Mouse (Mus musculus): ENCODE data around the gene Elane.
A peak's percentile ranks its signal among the peaks of the same experiment; 100 is the strongest.

Gene Elane

DNA sequence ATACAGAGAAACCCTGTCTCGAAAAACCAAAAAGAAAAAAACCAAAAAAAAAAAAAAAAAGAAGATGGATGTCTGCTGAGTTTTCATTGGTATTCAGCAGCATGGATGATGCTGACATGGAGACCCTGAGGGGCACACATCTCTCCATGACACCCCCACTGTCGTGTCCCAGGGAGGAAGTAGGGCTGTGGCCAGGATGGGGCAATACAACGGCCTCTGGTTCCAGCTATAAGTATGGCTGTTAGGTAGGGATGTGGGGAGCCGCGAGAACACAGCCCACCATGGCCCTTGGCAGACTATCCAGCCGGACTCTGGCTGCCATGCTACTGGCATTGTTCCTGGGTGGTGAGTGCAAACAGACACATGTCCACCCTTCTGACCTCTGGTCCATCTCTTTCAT is at the start of gene Elane:
Elane (plus strand) TSS at position 194 of the 400 bp plus-strand sequence.
- no peak for DNase-seq (ENCODE audit: low spot score in 2 of 2)

DNA sequence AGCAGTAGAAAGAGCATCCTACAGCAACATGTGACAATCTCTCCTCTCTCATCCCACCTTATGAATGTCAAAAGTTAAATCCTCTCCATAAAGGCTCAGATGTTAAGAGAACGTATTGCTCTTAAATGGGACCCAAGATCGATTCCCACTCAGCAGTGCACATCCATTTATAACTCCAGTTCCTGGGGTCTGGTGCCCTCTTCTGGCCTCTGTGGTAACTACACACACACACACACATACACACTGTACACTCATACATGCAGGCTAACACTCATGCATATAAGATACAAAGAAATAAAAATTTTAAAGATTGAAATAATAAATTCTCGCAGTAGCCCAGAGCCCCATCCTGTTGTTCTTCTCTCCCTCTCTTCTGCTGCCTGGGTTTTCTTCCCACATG is 49.1 kb upstream of the Elane start:
- no peak for DNase-seq (ENCODE audit: low spot score in 2 of 2)

GRCm38 (mm10) chr10:79838151-79838550 is 47.9 kb upstream of the Elane start:
- DNase-seq (ENCODE audit: low spot score in 2 of 2): peak in 1 of 2 experiments; percentile 19

GRCm38 (mm10) chr10:79840091-79840490 is 46.0 kb upstream of the Elane start:
- no peak for DNase-seq (ENCODE audit: low spot score in 2 of 2)

DNA sequence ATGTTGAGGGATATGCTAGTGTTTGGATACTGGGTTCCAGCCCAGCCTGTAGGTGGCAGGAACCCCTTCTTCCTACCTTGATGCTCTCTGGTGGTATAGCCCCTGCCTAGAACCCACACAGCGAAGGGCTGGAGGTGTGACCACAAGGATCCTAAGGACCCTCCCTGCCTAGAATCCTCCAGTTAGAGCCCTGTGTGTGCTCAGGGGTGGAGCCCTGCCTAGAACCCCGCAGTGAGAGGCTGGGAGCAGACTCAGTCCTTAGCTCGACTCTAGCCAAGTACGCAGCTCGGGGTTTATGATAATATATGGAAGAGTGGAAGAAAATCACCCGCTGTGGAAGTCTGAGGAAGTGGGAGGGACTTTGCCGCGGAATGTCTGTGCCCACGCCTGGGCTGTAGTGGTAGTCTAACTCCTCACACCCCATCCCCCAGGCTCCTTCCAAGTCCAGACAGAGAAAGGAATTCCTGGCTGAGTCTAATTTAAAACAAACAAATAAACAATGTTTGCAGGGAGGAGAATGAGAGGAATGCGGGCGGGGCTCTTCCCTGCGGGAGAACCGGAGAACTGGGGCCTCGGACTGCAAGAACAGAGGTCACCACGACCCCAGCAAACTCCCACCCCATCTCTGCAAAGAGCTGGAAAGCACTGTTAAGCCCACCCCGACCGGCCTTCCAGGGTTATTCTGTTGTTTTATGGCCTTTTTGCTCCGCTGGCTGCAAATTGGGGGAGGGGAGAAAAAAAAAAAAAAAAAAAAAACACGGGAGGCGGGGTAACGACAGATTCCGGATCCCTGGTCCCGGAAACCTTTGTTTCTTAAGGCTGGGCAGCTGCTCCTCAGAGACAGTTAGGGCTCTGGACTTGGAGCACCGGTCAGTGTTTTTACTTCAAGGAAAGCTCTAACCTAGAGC is 45.1 kb upstream of the Elane start:
- DNase-seq (ENCODE audit: low spot score in 2 of 2): peak; percentile 79 to 90

GRCm38 (mm10) chr10:79842322-79842721 is 43.7 kb upstream of the Elane start:
- no peak for DNase-seq (ENCODE audit: low spot score in 2 of 2)

- DNase-seq (ENCODE audit: low spot score in 2 of 2): peak in 1 of 2 experiments; percentile 46
Observed at GRCm38 (mm10) chr10:79843476-79843875, 42.6 kb upstream of the Elane start.

- DNase-seq (ENCODE audit: low spot score in 2 of 2): no peak
Observed at GRCm38 (mm10) chr10:79846553-79846952, 39.5 kb upstream of the Elane start.

DNA sequence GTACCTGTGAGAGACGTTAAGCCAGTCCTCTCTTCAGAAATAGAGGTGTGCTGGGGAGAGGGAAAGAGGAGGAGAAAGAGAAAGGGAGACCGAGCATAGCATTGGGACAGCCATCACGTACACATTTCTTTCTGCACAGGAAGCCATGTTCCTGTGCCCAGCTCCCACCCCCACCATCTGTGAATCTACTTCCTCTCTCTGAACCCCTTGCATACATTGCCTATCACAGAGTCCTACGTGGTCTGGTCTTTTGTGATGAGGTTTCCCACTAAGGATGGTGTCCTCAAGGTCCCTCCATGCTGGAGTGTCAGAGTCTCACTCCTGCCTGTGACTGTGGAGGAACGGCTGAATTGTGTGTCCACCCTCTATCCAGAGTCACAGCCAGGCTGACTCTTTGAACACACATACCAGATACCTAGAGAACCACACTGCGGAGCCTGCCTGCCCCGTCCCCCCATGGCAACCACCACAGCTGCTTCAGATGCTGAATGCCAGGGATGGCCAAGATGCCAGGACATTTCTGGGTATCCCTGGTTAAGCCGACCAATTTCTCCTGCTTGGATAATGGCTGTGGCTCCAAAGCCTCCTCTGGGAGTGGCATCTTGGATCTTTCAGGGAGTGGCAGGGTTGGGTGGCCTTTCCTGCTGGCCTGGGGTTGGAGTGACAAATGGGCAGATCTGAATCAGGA is 36.0 kb upstream of the Elane start:
- DNase-seq (ENCODE audit: low spot score in 2 of 2): peak in 1 of 2 experiments; percentile 21

DNA sequence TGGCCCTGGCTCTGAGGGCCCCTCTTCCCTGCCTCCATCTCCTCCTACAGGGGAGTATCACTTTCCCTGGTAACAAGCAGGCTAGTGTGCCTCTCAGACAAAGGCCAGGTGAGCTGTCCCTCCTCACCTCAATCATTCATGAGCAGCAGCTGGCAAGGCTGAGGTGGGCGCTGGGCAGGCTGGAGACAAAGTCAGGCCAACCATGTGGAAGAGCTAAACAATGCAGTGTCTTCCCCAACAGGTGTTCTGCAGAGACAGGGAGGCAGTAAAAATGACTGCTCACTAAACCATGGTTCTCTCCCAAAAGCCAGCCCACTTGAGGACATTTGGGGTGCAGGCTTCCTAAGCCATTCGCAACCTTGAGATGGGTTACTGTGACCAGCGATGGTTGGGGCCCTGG is 34.4 kb upstream of the Elane start:
- peak in 1 of 2 experiments; percentile 19 for DNase-seq (ENCODE audit: low spot score in 2 of 2)

DNA sequence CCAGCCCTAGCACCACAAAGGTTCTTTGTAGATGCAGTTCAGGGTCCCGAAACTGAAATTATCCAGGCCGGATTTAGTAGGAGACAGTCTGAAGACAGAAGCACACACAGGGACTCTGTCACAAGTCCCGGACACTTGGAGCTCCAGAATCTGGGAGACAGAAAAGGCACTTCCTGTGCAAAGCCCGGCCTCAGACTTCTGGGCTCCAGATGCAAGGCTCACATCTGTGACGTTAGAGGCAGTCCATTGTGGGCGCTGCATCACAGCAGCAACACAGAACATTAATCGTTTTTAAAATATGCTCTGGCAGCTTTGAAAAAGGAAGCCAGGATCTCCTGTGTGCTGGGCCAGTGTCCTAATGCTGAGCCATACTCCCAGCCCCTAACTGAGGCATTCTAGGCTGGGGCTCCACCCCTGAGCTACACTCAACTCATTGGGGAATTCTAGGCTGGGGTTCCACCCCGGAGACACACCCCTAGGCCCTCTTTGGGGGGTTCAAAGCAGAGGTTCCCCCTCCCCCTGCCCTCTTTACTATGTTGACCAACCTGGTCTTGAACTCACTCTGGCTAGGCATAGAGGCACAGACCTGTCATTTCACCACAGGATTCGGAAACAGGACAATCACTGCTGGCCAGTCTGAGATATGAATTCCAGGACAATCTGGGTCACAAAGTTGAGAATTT is 33.8 kb upstream of the Elane start:
- DNase-seq (ENCODE audit: low spot score in 2 of 2): peak; percentile 26 to 40

DNA sequence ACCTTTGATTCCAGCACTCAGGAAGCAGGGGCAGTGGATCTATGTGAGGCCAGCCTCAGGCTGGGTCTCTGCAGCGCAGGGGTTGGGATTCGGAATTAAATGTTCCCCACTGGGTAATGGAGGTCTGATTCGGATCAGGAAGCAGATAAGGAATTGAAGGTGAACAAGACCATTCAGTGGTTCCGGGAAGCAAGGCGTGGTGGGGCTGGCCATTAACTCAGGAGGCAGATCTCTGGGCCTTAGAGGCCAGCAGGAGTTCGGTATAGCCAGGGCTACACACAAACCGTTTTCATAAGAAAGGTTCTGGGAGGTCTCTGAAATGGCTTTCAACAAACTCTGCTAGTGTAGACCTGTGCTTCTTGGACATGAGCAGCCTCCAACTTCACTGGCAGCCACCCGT is 33.2 kb upstream of the Elane start:
- no peak for DNase-seq (ENCODE audit: low spot score in 2 of 2)

DNA sequence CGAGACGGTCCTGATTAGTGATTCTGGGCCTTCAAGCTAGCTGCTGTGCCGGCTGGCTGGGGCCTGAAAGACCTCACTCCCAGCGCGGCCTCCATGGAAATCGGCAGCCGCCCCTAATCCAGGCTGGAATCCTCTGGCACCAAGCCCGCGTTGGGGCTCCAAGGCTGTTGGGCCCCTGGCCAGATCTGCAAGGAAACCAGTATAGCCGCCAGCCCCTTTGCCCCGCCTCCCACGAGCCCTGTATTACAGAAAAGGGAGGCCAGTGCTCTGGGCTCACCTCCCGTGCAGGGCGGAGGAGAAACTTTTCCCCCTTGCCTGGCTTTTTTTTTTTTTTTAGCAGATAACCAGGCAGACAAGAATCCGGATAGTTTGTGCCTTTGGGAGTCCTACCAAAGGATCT is 32.7 kb upstream of the Elane start:
- DNase-seq (ENCODE audit: low spot score in 2 of 2): peak; percentile 94 to 95

GRCm38 (mm10) chr10:79853860-79854795 is 31.9 kb upstream of the Elane start, which contains the start of gene Ptbp1:
TSS of gene Ptbp1 (plus strand) at chr10:79854427.
- peak; percentile 100 for DNase-seq (ENCODE audit: low spot score in 2 of 2)

- peak; percentile 76 to 78 for DNase-seq (ENCODE audit: low spot score in 2 of 2)
Observed at GRCm38 (mm10) chr10:79854801-79855541, 31.1 kb upstream of the Elane start.

- peak in 1 of 2 experiments; percentile 65 for DNase-seq (ENCODE audit: low spot score in 2 of 2)
Observed at GRCm38 (mm10) chr10:79855558-79856184, 30.4 kb upstream of the Elane start.

DNA sequence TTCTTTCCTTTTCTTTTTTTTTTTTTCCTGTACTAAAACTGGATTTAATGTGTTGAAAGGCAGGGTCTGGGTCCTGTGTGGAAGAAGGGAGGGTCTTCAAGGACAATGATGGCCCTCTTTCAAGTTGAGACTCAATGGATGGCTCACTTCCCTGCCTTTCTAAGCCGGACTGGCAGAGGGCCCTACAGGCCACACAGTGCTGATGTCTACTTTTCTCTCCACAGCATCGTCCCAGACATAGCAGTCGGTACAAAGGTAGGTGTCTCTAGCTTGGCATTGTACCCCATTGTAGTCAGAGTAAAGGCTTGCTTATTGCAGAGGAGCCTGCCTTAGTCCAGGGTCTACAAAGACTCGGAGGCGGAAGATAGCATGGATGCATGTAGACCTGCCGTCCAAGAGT is 29.8 kb upstream of the Elane start:
- DNase-seq (ENCODE audit: low spot score in 2 of 2): no peak

- DNase-seq (ENCODE audit: low spot score in 2 of 2): peak in 1 of 2 experiments; percentile 44
Observed at GRCm38 (mm10) chr10:79856704-79857451, 29.2 kb upstream of the Elane start.

- peak; percentile 81 to 85 for DNase-seq (ENCODE audit: low spot score in 2 of 2)
Observed at GRCm38 (mm10) chr10:79857452-79857811, 28.6 kb upstream of the Elane start.

All from right cerebral cortex, postnatal 10 days (tissue).